Mouse (Mus musculus) lung, embryonic 16.5 days (tissue): ENCODE results near the gene Mlip. TPM values are rescaled to one million over a fixed set of nuclear protein-coding genes. Genes with fewer than 3 reads are reported as not detected.
"Not testable (repeated sequence)": the region's sequence is repeated elsewhere in the genome, so short reads cannot be mapped to it uniquely, and the experiment has no call there.

Experiments
- ATAC-seq: fragments of 200-750 bp; cut with Nextera tagmentation; 2 replicates; pipeline ENCODE4 v1.8.0; 2017; ENCODE audit warnings: low read depth, mild to moderate bottlenecking, moderate library complexity
- H3K27ac ChIP-seq: fragments of 300-500 bp; sonication (generic); 2 replicates; pipeline ENCODE4 v1.5.1; 2014; ENCODE audit warnings: mild to moderate bottlenecking, control low read depth, low read length
- H3K27me3 ChIP-seq: fragments of 300-500 bp; sonication (generic); 2 replicates; pipeline ENCODE4 v1.6.1; 2014; ENCODE audit warnings: low read depth, low read length, mixed read lengths; ENCODE audit not compliant: control insufficient read depth, insufficient read depth
- H3K36me3 ChIP-seq: fragments of 300-500 bp; sonication (generic); 2 replicates; pipeline ENCODE4 v1.6.1; 2014; ENCODE audit warnings: low read length; ENCODE audit not compliant: control insufficient read depth, insufficient read depth
- H3K4me1 ChIP-seq: fragments of 300-500 bp; sonication (generic); replicated peaks from 2 replicates; pipeline ENCODE4 v1.6.1; 2014; ENCODE audit warnings: low read length, mixed read lengths; ENCODE audit not compliant: control insufficient read depth, insufficient read depth
- H3K4me2 ChIP-seq: fragments of 300-500 bp; sonication (generic); 2 replicates; pipeline ENCODE4 v1.6.1; 2014; ENCODE audit warnings: low read depth, low read length, control low read depth
- H3K4me3 ChIP-seq: fragments of 300-500 bp; sonication (generic); 2 replicates; pipeline ENCODE4 v1.5.1; 2014; ENCODE audit warnings: mild to moderate bottlenecking, low read length, control low read depth
- H3K9ac ChIP-seq: fragments of 300-500 bp; sonication (generic); 2 replicates; pipeline ENCODE4 v1.6.1; 2014; ENCODE audit warnings: low read length, control low read depth
- H3K9me3 ChIP-seq: fragments of 300-500 bp; sonication (generic); 2 replicates; pipeline ENCODE4 v1.6.1; 2016; ENCODE audit warnings: low read length; ENCODE audit not compliant: control insufficient read depth
- WGBS: fragments of 180-500 bp; shearing (Covaris S2); extraction: QIAGEN DNeasy Blood & Tissue Kit; methylation state at CpG from one replicate; pipeline ENCODE4 v1.1.7; 2014; 5-methylcytosine and 5-hydroxymethylcytosine counted together
- polyA plus RNA-seq: library from polyadenylated mRNA; unstranded; fragments of >200 nt; fragmentation: Nextera tagmentation; extraction: Ambion mirVana; gene quantifications from 2 replicates; pipeline ENCODE4 v1.2.1, GENCODE M21; 2015

Gene Mlip
- polyA plus RNA-seq, 1 experiment from 2014 or later = 5.6 TPM

DNA sequence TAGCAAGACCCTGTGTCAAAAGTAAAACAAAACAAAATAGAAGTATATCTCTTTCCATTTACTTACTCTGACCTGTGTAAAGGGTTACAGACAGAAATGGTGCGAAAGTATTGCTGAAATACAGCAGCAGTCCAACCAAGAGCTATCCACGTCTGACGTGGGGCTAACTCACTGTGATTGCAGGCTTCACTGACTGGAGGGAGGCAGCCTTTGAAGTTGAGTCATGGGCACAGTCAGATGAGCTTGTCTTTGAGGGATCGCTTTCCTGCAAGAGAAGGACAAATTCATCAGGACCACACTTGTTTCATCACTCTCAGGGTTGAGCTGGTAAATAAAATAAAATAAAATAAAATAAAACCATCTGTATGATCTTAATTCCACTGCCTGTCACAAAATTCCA is 31.2 kb upstream of the Mlip start:
- no peak overlapping the region for H3K4me2 ChIP-seq
- H3K27ac ChIP-seq = no peak overlapping the region
- H3K36me3 ChIP-seq = no peaks in the 10 kb centered on the region
- WGBS = 76% methylated on average over 4 of the region's 4 CpGs
- no peaks in the 10 kb centered on the region for H3K9me3 ChIP-seq
- H3K4me1 ChIP-seq = no peaks in the 10 kb centered on the region; the same call in 1 of the 2 replicates
- H3K4me3 ChIP-seq = no peak overlapping the region
- H3K27me3 ChIP-seq = no peaks in the 10 kb centered on the region
- H3K9ac ChIP-seq = no peak overlapping the region
- no peak for ATAC-seq

DNA sequence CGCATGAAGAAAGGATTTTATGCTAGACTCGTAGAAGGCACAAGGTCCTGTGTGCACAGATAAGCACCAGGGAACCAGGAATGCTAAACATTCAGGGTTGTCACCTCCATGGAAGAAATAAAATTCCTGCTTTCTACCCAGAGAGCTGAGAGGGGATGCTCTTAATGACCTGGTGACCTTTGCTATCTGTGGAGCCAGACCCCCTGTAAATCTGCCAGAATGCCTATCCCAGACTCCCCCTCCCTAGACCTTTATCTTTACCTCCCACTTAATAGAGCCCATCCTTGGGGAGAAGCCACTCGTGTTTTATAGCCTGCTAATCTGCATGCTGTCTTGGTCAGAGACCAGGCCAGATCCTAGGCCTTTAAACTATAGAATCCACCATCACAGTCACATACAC is 29.7 kb upstream of the Mlip start:
- Histone ChIP-seq H3K9me3 (no peaks in the 10 kb centered on the region), H3K27ac (no peak overlapping the region), H3K4me2 (no peak overlapping the region), H3K9ac (no peak overlapping the region), H3K27me3 (no peaks in the 10 kb centered on the region), H3K4me3 (no peak overlapping the region), H3K36me3 (no peaks in the 10 kb centered on the region), H3K4me1 (no peaks in the 10 kb centered on the region; the same call in 1 of the 2 replicates)
- ATAC-seq = no peak
- WGBS = 37% methylated on average over 3 of the region's 3 CpGs

DNA sequence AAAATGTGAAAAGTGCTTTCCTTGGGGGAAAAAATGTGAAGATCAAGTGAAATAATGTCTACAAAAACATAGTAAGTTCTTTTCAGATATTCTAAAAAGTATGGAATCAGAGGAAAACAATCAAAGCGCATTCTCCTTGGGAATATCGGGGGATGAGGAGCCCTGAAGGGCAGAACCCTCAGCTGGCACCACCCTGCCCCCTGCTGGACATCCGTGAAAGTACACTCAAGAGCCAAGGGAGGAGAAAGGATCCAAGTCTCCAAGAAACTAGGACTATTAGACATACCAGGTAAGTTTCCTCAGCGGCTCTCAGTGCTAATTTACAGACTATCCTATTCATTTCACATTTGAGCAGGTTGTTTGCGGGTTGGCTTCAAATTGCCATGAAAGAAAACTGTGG is 28.8 kb upstream of the Mlip start:
- Histone ChIP-seq H3K4me1 (no peaks in the 10 kb centered on the region; the same call in 1 of the 2 replicates), H3K4me2 (no peak overlapping the region), H3K36me3 (no peaks in the 10 kb centered on the region), H3K4me3 (no peak overlapping the region), H3K9ac (no peak overlapping the region), H3K27ac (no peak overlapping the region), H3K9me3 (no peaks in the 10 kb centered on the region), H3K27me3 (no peaks in the 10 kb centered on the region)
- ATAC-seq = peak; percentile 59; the same call in 1 of the 2 replicates
- 10% methylated on average over 5 of the region's 5 CpGs for WGBS

DNA sequence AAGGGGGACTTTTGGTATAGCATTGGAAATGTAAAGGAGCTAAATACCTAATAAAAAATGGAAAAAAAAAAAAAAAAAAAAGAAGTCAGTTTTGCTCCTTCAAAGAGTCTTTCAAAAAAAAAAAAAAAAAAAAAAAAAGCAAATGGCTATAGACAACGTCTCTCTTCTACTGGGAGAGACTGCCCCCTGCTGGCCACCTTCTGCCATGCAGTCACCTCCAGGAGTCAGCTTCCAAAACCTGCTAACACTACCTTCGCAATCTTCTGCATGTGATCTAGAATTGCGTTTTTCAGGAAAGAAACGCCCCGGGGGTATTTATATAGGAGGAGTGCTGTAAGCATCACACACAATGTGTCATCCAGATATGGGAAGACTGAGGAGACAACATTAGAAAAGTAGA is 26.9 kb upstream of the Mlip start:
- ATAC-seq = no peak
- H3K9me3 ChIP-seq = no peaks in the 10 kb centered on the region
- H3K4me1 ChIP-seq = no peaks in the 10 kb centered on the region; the same call in 1 of the 2 replicates
- no peaks in the 10 kb centered on the region for H3K27me3 ChIP-seq
- no peak overlapping the region for H3K4me2 ChIP-seq
- no peaks in the 10 kb centered on the region for H3K36me3 ChIP-seq
- 42% methylated on average over 5 of the region's 5 CpGs for WGBS
- no peak overlapping the region for H3K9ac ChIP-seq
- H3K27ac ChIP-seq = no peak overlapping the region
- no peak overlapping the region for H3K4me3 ChIP-seq

DNA sequence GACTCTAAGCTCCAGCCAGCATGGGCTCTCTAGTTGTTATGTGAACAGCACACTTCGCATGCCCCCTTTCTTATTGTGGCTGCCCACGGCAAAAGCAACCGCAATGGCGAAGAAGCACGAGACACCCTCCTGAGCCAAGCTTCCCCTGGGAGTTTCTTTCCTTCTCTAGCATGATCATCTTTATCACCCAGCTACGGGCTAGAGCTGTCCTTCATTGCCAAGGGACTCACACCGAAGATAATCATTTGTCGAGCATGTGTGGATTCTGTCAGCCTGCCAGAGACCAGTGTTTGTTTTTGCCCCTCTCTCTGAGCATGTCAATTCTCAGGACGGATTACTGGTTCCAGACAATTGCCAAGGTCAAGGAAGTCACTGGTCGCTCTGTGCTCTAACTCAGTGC is 24.9 kb upstream of the Mlip start:
- Histone ChIP-seq H3K36me3 (no peaks in the 10 kb centered on the region), H3K9me3 (no peaks in the 10 kb centered on the region), H3K4me1 (no peaks in the 10 kb centered on the region; the same call in 1 of the 2 replicates), H3K4me2 (no peak overlapping the region), H3K27ac (no peak overlapping the region), H3K4me3 (no peak overlapping the region), H3K27me3 (no peaks in the 10 kb centered on the region), H3K9ac (no peak overlapping the region)
- 56% methylated on average over 10 of the region's 10 CpGs for WGBS
- ATAC-seq = no peak

DNA sequence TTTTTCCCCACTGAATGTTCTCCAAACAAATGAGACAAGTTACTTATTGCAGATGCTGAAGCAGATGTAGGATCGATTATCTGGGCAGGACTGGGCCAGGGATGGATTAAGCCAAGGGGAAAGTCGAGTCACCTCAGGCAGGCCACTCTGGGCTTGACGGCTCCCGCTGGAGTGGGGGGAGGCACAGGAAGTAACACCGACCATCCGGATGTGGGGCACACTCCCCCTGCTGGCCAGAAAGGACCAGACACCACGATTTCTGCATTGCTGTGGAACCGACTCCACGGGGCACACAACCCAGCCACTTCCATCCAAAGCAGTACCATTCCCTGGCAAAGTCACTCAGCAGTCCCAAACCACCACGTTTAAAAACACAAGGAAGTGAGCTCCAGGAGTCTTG is 24.3 kb upstream of the Mlip start:
- Histone ChIP-seq H3K36me3 (no peaks in the 10 kb centered on the region), H3K27ac (no peak overlapping the region), H3K9me3 (no peaks in the 10 kb centered on the region), H3K4me3 (no peak overlapping the region), H3K27me3 (no peaks in the 10 kb centered on the region), H3K9ac (no peak overlapping the region), H3K4me1 (no peaks in the 10 kb centered on the region), H3K4me2 (no peak overlapping the region)
- no peak for ATAC-seq
- 68% methylated on average over 10 of the region's 10 CpGs for WGBS

DNA sequence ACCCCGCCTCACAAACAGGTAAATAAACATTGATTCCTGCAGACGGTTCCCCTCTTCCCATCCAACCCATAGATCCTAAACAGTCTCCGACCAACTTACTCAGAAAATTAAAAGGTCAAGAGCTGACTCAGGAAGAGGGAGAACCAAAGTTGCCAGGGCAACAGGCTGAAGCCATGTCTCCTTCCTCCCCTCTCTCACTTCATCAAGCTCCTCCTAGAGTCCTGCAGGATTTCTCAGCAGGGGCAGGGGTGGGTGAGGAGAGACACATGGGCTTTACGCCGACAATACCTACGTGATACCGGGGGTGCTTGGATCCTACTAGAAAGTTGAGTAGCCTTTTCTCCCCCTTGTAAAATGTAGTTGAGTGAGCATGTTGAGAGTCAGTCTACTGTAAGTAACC is 23.8 kb upstream of the Mlip start:
- 77% methylated on average over 7 of the region's 7 CpGs for WGBS
- Histone ChIP-seq H3K4me1 (no peaks in the 10 kb centered on the region), H3K27me3 (no peaks in the 10 kb centered on the region), H3K4me2 (no peak overlapping the region), H3K9me3 (no peaks in the 10 kb centered on the region), H3K27ac (no peak overlapping the region), H3K36me3 (no peaks in the 10 kb centered on the region), H3K4me3 (no peak overlapping the region), H3K9ac (no peak overlapping the region)
- no peak for ATAC-seq

DNA sequence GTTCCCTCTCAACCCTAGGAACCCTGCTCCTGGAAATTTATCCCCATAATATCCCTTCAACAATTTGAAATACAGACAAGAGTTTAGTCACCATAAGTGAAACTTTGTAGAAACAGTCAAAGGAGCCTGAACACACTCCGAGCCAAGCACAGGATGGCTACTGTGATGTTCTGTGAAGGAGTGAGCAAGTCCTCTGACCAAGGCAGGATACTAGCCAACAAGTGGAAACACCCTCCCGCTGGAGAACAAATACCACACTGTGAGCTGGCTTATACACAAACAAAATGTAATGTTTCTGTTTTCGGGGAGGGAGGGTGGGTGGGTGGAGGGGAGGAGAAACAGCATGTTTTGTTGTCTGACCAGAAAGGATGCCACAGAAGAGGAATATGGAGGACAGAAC is 17.9 kb upstream of the Mlip start:
- Histone ChIP-seq H3K9ac (no peak overlapping the region), H3K27ac (no peak overlapping the region), H3K27me3 (no peaks in the 10 kb centered on the region), H3K4me1 (no peaks in the 10 kb centered on the region), H3K9me3 (no peaks in the 10 kb centered on the region), H3K4me2 (no peak overlapping the region), H3K36me3 (no peaks in the 10 kb centered on the region), H3K4me3 (no peak overlapping the region)
- ATAC-seq = no peak
- WGBS = 64% methylated on average over 3 of the region's 3 CpGs

DNA sequence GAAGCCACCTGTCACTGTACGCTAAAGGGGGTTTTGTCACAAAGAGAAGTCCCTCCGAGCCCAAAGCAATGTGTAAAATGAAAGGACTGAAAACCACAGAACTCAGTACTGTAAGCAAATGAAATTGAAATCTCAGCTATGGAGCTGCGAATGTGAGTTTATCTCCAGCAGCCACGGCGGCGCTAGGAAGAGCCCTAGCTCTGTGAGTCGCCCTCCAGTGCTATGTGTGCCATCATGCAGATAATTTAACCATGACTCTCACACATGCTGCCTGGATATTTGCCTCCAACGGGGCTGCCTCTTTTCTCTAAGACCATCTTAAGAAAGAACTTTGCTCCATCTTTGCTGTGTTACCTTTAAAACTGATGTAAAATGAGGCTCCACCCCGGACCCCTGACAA is 16.5 kb upstream of the Mlip start:
- WGBS = 70% methylated on average over 9 of the region's 9 CpGs
- no peaks in the 10 kb centered on the region for H3K4me1 ChIP-seq
- no peaks in the 10 kb centered on the region for H3K36me3 ChIP-seq
- H3K4me2 ChIP-seq = no peak overlapping the region
- H3K27ac ChIP-seq = no peak overlapping the region
- H3K9me3 ChIP-seq = no peaks in the 10 kb centered on the region
- H3K4me3 ChIP-seq = no peak overlapping the region
- H3K27me3 ChIP-seq = no peaks in the 10 kb centered on the region
- ATAC-seq = no peak
- H3K9ac ChIP-seq = no peak overlapping the region

DNA sequence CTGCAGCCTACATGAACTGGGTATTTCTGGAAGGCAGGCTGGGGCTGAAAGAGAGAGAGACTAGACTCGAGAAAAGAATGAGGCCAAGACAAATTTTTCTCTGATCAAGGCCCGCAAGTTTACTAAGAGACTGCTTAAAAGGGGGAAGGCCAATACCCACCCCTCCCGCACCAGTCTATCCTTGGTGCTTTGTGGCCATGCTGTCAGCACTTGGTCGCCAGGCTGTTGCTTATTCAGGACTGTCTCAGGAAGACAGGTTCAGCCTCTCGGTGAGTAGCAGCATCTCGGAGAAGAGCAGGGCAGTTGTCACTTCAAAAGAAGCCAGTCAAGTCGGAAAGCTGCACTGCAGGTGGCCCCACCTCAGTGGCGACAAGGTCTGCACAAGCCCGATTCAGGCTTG is 11.9 kb upstream of the Mlip start:
- not testable (repeated sequence) for H3K27me3 ChIP-seq, H3K4me1 ChIP-seq, H3K27ac ChIP-seq, H3K9ac ChIP-seq, ATAC-seq, H3K4me3 ChIP-seq, H3K36me3 ChIP-seq, H3K4me2 ChIP-seq, H3K9me3 ChIP-seq
- WGBS = 70% methylated on average over 9 of the region's 9 CpGs
